Mouse (Mus musculus): Measurements from ENCODE around the gene Fam227a.

DNA sequence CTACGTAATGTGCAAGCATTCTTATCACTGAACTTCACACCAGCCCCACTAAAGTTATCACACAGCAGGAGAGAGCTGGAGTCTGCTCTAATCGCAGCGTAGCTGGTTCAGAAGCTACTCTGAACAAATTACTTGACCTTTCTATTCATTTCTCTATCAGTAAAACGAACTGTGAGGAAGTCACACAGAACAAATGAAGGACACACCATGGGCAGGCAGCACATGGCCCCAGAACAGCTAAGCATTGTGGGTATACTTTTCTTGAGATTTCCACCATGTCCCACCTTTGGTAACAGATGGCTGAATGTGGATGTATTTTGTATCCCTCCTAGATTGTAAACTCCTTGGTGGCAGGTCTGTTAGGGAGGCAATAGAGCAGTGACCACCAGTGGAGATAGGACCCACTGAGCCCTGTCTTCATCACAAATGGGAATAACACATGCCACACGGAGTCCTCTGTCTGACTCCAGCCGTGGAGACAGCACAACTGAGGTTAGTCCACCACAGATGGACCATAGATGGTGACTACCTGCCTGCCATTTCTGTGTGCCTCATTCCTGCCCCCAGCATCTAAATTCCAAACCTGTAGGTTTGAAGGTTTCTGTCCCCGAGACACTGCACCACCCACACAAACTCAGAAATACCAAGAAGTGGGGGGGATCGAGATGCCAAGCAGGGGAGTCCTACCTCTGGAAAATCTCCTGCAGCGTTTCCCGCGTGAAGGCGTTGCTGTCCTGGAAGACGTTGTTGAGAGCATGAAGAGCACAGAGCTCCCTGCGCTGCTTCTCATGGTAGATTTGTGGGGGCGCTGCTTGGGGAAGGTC, 27.5 kb upstream of the Fam227a start:
- TF ChIP-seq POLR2A (IDR thresholded peaks at IDR 0.05; ENCODE audit: insufficient read depth, low read depth, low read length) (no peak), CTCF (IDR thresholded peaks at IDR 0.05) (no peak)
